23 mouse cellular contexts compared by ENCODE assay signal in the genomic region with DNA sequence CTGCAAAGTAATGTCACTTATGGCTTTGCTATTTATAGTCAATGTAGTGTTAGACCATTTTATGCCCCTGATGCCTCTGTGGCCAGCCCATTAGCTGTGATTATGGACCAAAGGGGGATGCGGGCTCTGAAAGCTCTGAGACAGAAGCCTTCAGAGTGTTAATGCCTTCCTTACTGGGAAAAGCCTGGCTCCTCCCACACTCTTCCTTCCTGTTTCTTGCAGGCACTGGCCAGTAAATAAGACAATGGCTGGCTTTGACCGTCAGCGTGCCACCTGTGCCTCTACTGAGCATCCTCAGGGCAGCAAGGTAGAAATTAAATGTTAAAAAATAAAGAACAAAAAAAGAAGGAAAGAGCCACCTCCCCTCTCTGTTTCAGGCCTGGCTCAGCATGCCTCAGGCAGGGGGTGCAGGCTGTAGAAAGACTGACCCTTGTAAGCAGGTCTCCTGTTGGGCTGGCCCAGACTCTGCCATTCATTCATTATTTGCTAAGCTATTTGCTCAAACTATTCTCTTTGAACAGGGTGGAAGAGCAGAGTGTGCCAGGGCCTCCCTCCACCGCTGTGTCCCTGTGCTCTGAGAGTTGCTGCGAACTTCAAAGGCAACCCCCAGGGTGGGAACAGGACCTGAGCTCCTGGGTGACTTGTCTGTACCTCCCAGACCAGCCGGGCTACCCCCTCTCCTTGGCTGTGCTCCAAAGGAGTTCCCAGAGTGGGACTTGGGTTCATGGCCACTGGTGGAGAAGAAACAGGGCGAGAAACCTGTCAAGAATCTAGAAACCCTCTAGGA. TPM values are rescaled to one million over a fixed set of nuclear protein-coding genes. Genes with fewer than 3 reads are reported as not detected.
DNase-seq lines count a peak whose midpoint lies in the region; ATAC-seq and TF ChIP-seq lines count a peak whose summit lies in the region.
"Had no signal": no experiment of that assay in that cellular context is flagged by ENCODE, and none has a peak within 500 bp of the region (broad histone marks: within the 10 kb centered on the region; RNA-seq: fewer than 3 reads in every experiment).

No protein-coding gene starts in this region.

- no peak for TF ChIP-seq CTCF in heart, postnatal 0 days (IDR thresholded peaks at IDR 0.05; ENCODE audit: low read depth)
- no peak for TF ChIP-seq CTCF in midbrain, postnatal 0 days (IDR thresholded peaks at IDR 0.05)

- no peak for TF ChIP-seq EP300 in heart, postnatal 0 days (IDR thresholded peaks at IDR 0.05; ENCODE audit: low read depth)

- no peaks in the 10 kb centered on the region; the same call in 1 of the 2 replicates for H3K27me3 ChIP-seq in embryonic facial prominence, embryonic 12.5 days
- H3K27me3 ChIP-seq in embryonic facial prominence, embryonic 10.5 days (replicated peaks; ENCODE audit: low read depth, poor library complexity, severe bottlenecking) = peaks cover 24% of the 10 kb centered on the region
- no peaks in the 10 kb centered on the region for H3K27me3 ChIP-seq in heart, postnatal 0 days (ENCODE audit: control insufficient read depth, insufficient read depth, low read length)
- H3K27me3 ChIP-seq in heart, embryonic 11.5 days (ENCODE audit: control insufficient read depth, insufficient read depth, low read length) = no peaks in the 10 kb centered on the region
- peaks cover 35% of the 10 kb centered on the region for H3K27me3 ChIP-seq in midbrain, embryonic 10.5 days (ENCODE audit: low read depth, poor library complexity, severe bottlenecking)
- no peaks in the 10 kb centered on the region for H3K27me3 ChIP-seq in midbrain, postnatal 0 days (ENCODE audit: insufficient read depth, low read length)
- no peaks in the 10 kb centered on the region for H3K27me3 ChIP-seq in stomach, embryonic 14.5 days (ENCODE audit: control insufficient read depth, insufficient read depth, low read length)
- H3K27me3 ChIP-seq: liver, embryonic 13.5 days; megakaryocyte, embryonic 14.5 days had no signal

- H3K36me3 ChIP-seq in embryonic facial prominence, embryonic 12.5 days = no peaks in the 10 kb centered on the region
- no peaks in the 10 kb centered on the region for H3K36me3 ChIP-seq in embryonic facial prominence, embryonic 10.5 days (replicated peaks)
- H3K36me3 ChIP-seq in heart, postnatal 0 days (replicated peaks; ENCODE audit: control insufficient read depth, insufficient read depth, low read length) = no peaks in the 10 kb centered on the region
- H3K36me3 ChIP-seq in heart, embryonic 11.5 days (ENCODE audit: control insufficient read depth, insufficient read depth, low read length) = no peaks in the 10 kb centered on the region
- no peaks in the 10 kb centered on the region for H3K36me3 ChIP-seq in midbrain, embryonic 10.5 days
- H3K36me3 ChIP-seq in midbrain, postnatal 0 days (ENCODE audit: insufficient read depth, low read length) = no peaks in the 10 kb centered on the region
- no peaks in the 10 kb centered on the region for H3K36me3 ChIP-seq in stomach, embryonic 14.5 days (ENCODE audit: control insufficient read depth, insufficient read depth, low read length)
- H3K36me3 ChIP-seq: heart, embryonic 10.5 days; kidney, embryonic 15.5 days; liver, embryonic 13.5 days had no signal

- no peak for DNase-seq in embryonic facial prominence, embryonic 10.5 days (ENCODE audit: low spot score)
- peak; percentile 4 for DNase-seq in heart, postnatal 0 days (ENCODE audit: low spot score)
- DNase-seq in midbrain, embryonic 10.5 days (ENCODE audit: low spot score) = no peak
- DNase-seq in midbrain, postnatal 0 days (ENCODE audit: low spot score) = no peak
- DNase-seq: adrenal gland, postnatal 10 days; cerebellum, adult 2 months; cerebellum, postnatal 25 days; gastrocnemius, postnatal 25 days; heart, postnatal 10 days; kidney, adult 11 months; kidney, postnatal 4 days; liver, embryonic 13.5 days; lung, postnatal 14 days; right cerebral cortex, postnatal 14 days; thymus, postnatal 25 days had no signal

- H3K4me3 ChIP-seq in embryonic facial prominence, embryonic 12.5 days = no peak overlapping the region
- no peak overlapping the region for H3K4me3 ChIP-seq in embryonic facial prominence, embryonic 10.5 days
- H3K4me3 ChIP-seq in heart, postnatal 0 days (ENCODE audit: low read depth, low read length) = no peak overlapping the region
- no peak overlapping the region for H3K4me3 ChIP-seq in heart, embryonic 11.5 days (ENCODE audit: low read depth, low read length)
- H3K4me3 ChIP-seq in midbrain, embryonic 10.5 days = no peak overlapping the region
- no peak overlapping the region for H3K4me3 ChIP-seq in midbrain, postnatal 0 days (ENCODE audit: low read depth, low read length)
- H3K4me3 ChIP-seq in stomach, embryonic 14.5 days (ENCODE audit: low read depth, low read length) = no peak overlapping the region
- H3K4me3 ChIP-seq: heart, embryonic 10.5 days; kidney, embryonic 15.5 days; liver, embryonic 13.5 days; megakaryocyte, embryonic 14.5 days had no signal

- no peak overlapping the region for H3K9ac ChIP-seq in embryonic facial prominence, embryonic 12.5 days
- no peak overlapping the region for H3K9ac ChIP-seq in heart, postnatal 0 days (replicated peaks; ENCODE audit: low read depth, low read length)
- no peak overlapping the region for H3K9ac ChIP-seq in heart, embryonic 11.5 days (ENCODE audit: low read depth, low read length)
- no peak overlapping the region for H3K9ac ChIP-seq in midbrain, postnatal 0 days (replicated peaks; ENCODE audit: low read length, poor library complexity, severe bottlenecking)
- no peak overlapping the region for H3K9ac ChIP-seq in stomach, embryonic 14.5 days (replicated peaks; ENCODE audit: low read depth, low read length)
- H3K9ac ChIP-seq: kidney, embryonic 15.5 days; liver, embryonic 13.5 days had no signal

- WGBS in embryonic facial prominence, embryonic 12.5 days = 27% methylated on average over 7 of the region's 7 CpGs
- 20% methylated on average over 7 of the region's 7 CpGs for WGBS in embryonic facial prominence, embryonic 10.5 days
- WGBS in heart, postnatal 0 days = 50% methylated on average over 7 of the region's 7 CpGs
- 29% methylated on average over 7 of the region's 7 CpGs for WGBS in heart, embryonic 11.5 days (ENCODE audit: insufficient replicate concordance)
- WGBS in midbrain, embryonic 10.5 days = 21% methylated on average over 7 of the region's 7 CpGs
- WGBS in midbrain, postnatal 0 days = 25% methylated on average over 7 of the region's 7 CpGs
- 31% methylated on average over 7 of the region's 7 CpGs for WGBS in stomach, embryonic 14.5 days

- peak; percentile 15; the same call in 1 of the 2 replicates for ATAC-seq in embryonic facial prominence, embryonic 12.5 days (ENCODE audit: insufficient number of reproducible peaks, insufficient read depth, low FRiP score, low TSS enrichment)
- no peak for ATAC-seq in heart, postnatal 0 days (ENCODE audit: insufficient read depth, low read depth)
- no peak for ATAC-seq in heart, embryonic 11.5 days (replicated peaks; ENCODE audit: insufficient number of reproducible peaks, low FRiP score, low TSS enrichment)
- no peak for ATAC-seq in midbrain, postnatal 0 days (ENCODE audit: low FRiP score)
- peak; percentile 90 for ATAC-seq in stomach, embryonic 14.5 days (ENCODE audit: insufficient number of reproducible peaks, insufficient read depth, low FRiP score, low read depth)
- ATAC-seq in granulocyte monocyte progenitor cell, adult 5-6 weeks (replicated peaks; ENCODE audit: poor library complexity, severe bottlenecking) = no peak

- H3K4me1 ChIP-seq in embryonic facial prominence, embryonic 12.5 days = peaks cover 8% of the 10 kb centered on the region
- H3K4me1 ChIP-seq in embryonic facial prominence, embryonic 10.5 days = peaks cover 17% of the 10 kb centered on the region
- H3K4me1 ChIP-seq in heart, postnatal 0 days (ENCODE audit: control insufficient read depth, insufficient read depth) = peaks cover 9% of the 10 kb centered on the region
- peaks cover 8% of the 10 kb centered on the region for H3K4me1 ChIP-seq in heart, embryonic 11.5 days (ENCODE audit: control insufficient read depth, insufficient read depth, low read length)
- H3K4me1 ChIP-seq in midbrain, embryonic 10.5 days = peaks cover 23% of the 10 kb centered on the region
- peaks cover 2% of the 10 kb centered on the region; the same call in 1 of the 2 replicates for H3K4me1 ChIP-seq in midbrain, postnatal 0 days (ENCODE audit: insufficient read depth, low read length)
- 0 out of 2 replicates have a peak, but pooled peaks cover 5% of the 10 kb centered on the region for H3K4me1 ChIP-seq in stomach, embryonic 14.5 days (ENCODE audit: control insufficient read depth, insufficient read depth, low read length)
- H3K4me1 ChIP-seq: liver, embryonic 13.5 days; megakaryocyte, embryonic 14.5 days had no signal

- H3K27ac ChIP-seq in embryonic facial prominence, embryonic 12.5 days = no peak overlapping the region
- H3K27ac ChIP-seq in embryonic facial prominence, embryonic 10.5 days (replicated peaks) = no peak overlapping the region
- H3K27ac ChIP-seq in heart, postnatal 0 days (ENCODE audit: low read depth) = no peak overlapping the region
- no peak overlapping the region for H3K27ac ChIP-seq in heart, embryonic 11.5 days (ENCODE audit: low read depth, low read length)
- peak overlapping the region; percentile 57; the same call in 1 of the 2 replicates for H3K27ac ChIP-seq in midbrain, embryonic 10.5 days (replicated peaks)
- H3K27ac ChIP-seq in midbrain, postnatal 0 days (ENCODE audit: low read depth, low read length) = no peak overlapping the region
- peak overlapping the region; percentile 53; the same call in 1 of the 2 replicates for H3K27ac ChIP-seq in stomach, embryonic 14.5 days (ENCODE audit: low read length)
- H3K27ac ChIP-seq: heart, embryonic 10.5 days; kidney, embryonic 15.5 days; liver, embryonic 13.5 days had no signal

- no peak overlapping the region for H3K4me2 ChIP-seq in embryonic facial prominence, embryonic 12.5 days (replicated peaks)
- H3K4me2 ChIP-seq in heart, postnatal 0 days (ENCODE audit: low read depth, low read length) = no peak overlapping the region
- H3K4me2 ChIP-seq in heart, embryonic 11.5 days = no peak overlapping the region
- no peak overlapping the region for H3K4me2 ChIP-seq in midbrain, postnatal 0 days (ENCODE audit: low read depth, low read length, poor library complexity, severe bottlenecking)
- H3K4me2 ChIP-seq in stomach, embryonic 14.5 days (replicated peaks; ENCODE audit: low read depth, low read length) = no peak overlapping the region
- H3K4me2 ChIP-seq: kidney, embryonic 15.5 days; liver, embryonic 13.5 days had no signal

- no peaks in the 10 kb centered on the region for H3K9me3 ChIP-seq in embryonic facial prominence, embryonic 12.5 days
- no peaks in the 10 kb centered on the region for H3K9me3 ChIP-seq in embryonic facial prominence, embryonic 10.5 days
- no peaks in the 10 kb centered on the region for H3K9me3 ChIP-seq in heart, postnatal 0 days (replicated peaks; ENCODE audit: control insufficient read depth, low read length)
- no peaks in the 10 kb centered on the region for H3K9me3 ChIP-seq in heart, embryonic 11.5 days (replicated peaks; ENCODE audit: control insufficient read depth, low read length)
- H3K9me3 ChIP-seq in midbrain, embryonic 10.5 days (replicated peaks) = no peaks in the 10 kb centered on the region
- H3K9me3 ChIP-seq in midbrain, postnatal 0 days (ENCODE audit: low read length) = no peaks in the 10 kb centered on the region
- H3K9me3 ChIP-seq in stomach, embryonic 14.5 days (ENCODE audit: control insufficient read depth, low read depth, low read length) = no peaks in the 10 kb centered on the region
- H3K9me3 ChIP-seq: heart, embryonic 10.5 days; kidney, embryonic 15.5 days; liver, embryonic 13.5 days had no signal

RNA-seq across cellular contexts. Expression of gene Mgmt, which starts 29.5 kb away (rescaled TPM):
- 5.9 and 6.3 TPM in 2 replicates for polyA plus RNA-seq in embryonic facial prominence, embryonic 12.5 days (2016; fragmentation: Nextera tagmentation; extraction: Ambion mirVana)
- polyA plus RNA-seq in embryonic facial prominence, embryonic 10.5 days (2016; fragmentation: Nextera tagmentation; extraction: Ambion mirVana) = 5.4 and 5.8 TPM in 2 replicates
- total RNA-seq in heart, postnatal 0 days (2014; rRNA removed; ENCODE audit: low replicate concordance) = 3.6 and 6.4 TPM in 2 replicates
- polyA plus RNA-seq in heart, postnatal 0 days (2015; fragmentation: Nextera tagmentation; extraction: Ambion mirVana) = 5.4 and 7.0 TPM in 2 replicates
- 5.5 and 5.6 TPM in 2 replicates for polyA plus RNA-seq in heart, embryonic 11.5 days (2014; fragmentation: Nextera tagmentation; extraction: Ambion mirVana)
- polyA plus RNA-seq in midbrain, embryonic 10.5 days (2016; fragmentation: Nextera tagmentation; extraction: Ambion mirVana) = 3.2 and 4.9 TPM in 2 replicates
- 0.66 and 0.90 TPM in 2 replicates for total RNA-seq in midbrain, postnatal 0 days (2014; rRNA removed)
- polyA plus RNA-seq in midbrain, postnatal 0 days (2015; fragmentation: Nextera tagmentation; extraction: Ambion mirVana) = 1.3 and 1.4 TPM in 2 replicates
- 8.6 and 10.5 TPM in 2 replicates for polyA plus RNA-seq in stomach, embryonic 14.5 days (2014; fragmentation: Nextera tagmentation; extraction: Ambion mirVana)
- 3.8 and 4.0 TPM in 2 replicates for total RNA-seq in granulocyte monocyte progenitor cell, adult 5-6 weeks (2014; fragmentation: Nextera tagmentation)
- 0.98 and 1.6 TPM in 2 replicates for total RNA-seq in granulocyte monocyte progenitor cell, adult 5-6 weeks (2017)
- total RNA-seq: monocyte, adult 5-6 weeks had no signal

Comparison
In these comparisons a context has a peak if more than half of its experiments do, and no peak if none do; other contexts are left out.
1. H3K27ac ChIP-seq: peak in midbrain, embryonic 10.5 days (single experiment) and stomach, embryonic 14.5 days (single experiment); none in embryonic facial prominence, embryonic 12.5 days (single experiment), embryonic facial prominence, embryonic 10.5 days (single experiment), heart, postnatal 0 days (single experiment), heart, embryonic 11.5 days (single experiment) and midbrain, postnatal 0 days (single experiment).
2. ATAC-seq: peak in embryonic facial prominence, embryonic 12.5 days (single experiment) and stomach, embryonic 14.5 days (single experiment); none in heart, postnatal 0 days (single experiment), heart, embryonic 11.5 days (single experiment), midbrain, postnatal 0 days (single experiment) and granulocyte monocyte progenitor cell, adult 5-6 weeks (single experiment).